Mouse (Mus musculus) gastrocnemius, adult 8-10 months (tissue): Measurements from ENCODE around the gene Epb41l1. TPM values are rescaled to one million over a fixed set of nuclear protein-coding genes. Genes with fewer than 3 reads are reported as not detected.

Experiments
- DNase-seq, 2 experiments: peaks; one replicate each; pipeline ENCODE4 v3.0.0; 2022; ENCODE audit warnings: low spot score in 2 of 2
- total RNA-seq, 4 experiments: library from RNA; stranded (reverse); gene quantifications; 2 replicates each; pipeline ENCODE4 v1.2.4; 2022

Gene Epb41l1
- total RNA-seq, 4 experiments from 2014 or later, result 3.0 to 6.0 (median 3.5) TPM

DNA sequence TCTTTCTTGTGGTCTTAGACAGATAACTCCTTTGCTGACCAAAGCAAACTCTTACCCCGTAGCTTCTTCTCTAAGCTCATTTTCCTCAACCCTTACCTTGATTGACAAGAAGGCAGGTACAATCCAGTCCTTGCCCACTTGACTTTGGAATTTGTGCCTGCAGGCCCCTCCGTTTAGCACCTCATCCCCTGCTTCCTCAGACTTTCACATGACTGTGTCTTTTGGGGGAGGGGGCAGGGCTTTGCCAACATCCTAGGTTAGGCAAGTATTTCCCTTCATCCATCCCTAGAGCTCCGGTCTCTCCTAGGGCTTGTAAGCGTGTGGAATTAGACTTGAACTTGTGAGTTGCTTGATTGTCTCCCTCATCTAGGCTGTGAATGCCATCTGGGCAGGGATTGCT, 3.0 kb downstream of the Epb41l1 start:
- DNase-seq, result no peak

DNA sequence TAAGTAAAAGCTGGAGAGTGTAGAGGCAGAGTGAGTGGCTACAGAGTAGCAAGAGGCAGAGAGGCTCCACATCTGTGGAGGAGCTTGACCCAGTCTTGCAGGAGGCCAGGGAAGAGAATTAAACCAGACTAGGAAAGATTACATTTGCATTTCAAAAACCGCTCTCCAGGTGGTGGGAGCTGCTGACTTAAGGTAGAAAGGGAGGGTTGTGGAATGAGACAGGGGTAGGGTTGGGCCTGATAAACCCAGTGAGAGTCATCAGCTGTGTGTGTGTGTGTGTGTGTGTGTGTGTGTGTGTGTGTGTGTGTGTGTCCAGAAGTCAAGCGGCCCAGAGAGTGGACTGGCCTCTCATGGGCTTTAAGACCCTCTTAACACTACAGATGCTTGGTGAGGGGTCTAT, 4.9 kb downstream of the Epb41l1 start:
- DNase-seq, result no peak

DNA sequence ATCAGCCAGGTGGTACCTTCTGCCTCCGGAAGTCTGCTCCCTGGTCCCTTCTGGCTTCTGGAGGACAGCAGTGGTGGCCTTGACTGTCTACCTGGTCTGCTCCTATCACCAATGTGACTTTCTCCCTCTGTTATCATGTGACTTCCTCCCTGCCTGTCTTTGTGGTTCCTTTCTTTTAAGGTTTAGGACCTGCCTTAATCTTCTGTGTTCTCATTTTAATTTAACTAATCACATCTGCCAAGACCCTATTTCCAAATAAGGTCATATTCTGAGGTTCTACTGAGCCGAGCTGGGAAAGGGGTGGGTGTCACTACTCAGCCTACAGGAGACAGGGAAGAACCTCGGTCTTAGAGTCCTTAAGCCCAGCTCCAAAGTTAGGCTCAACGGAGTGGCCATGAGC, 5.4 kb downstream of the Epb41l1 start:
- no peak for DNase-seq

DNA sequence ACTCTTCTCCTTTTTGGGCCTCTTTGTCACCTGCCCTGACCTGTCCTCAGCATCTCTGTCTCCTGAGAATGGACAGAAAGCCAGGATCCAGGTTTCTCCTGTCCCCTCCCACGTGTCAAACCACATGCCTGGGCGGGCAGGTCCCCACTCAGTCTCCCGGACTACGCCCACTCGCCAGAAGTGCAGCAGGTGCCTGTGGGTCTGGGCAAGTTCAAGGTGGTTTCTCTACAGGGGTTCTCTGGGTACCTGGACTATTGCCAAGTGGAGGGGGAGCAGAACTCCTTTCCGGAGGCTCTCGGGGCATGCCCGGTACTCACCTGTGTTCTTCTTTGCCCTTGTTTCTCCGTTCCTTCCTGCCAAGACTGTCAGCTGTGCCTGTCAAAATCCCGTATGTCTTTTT, 9.1 kb downstream of the Epb41l1 start:
- no peak for DNase-seq

DNA sequence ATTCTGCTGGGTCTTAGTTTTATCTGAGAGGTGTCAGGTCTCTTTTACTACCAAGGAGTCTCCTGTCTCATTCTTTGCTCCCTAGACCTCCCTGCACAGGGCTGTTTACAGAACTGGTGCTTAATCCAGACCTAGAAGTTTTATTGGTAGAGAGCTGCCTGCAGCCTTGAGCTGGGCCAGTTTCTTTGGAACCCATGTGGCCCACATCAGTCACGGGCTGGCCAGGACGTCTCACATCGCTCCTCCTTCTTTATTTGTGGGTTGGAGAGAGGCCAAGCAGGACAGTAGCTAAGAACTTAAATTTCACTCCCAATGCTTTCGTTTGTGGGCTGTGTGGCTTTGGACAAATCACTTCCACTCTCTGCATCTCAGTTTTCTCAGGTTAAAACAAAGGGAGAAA, 9.6 kb downstream of the Epb41l1 start:
- no peak for DNase-seq

DNA sequence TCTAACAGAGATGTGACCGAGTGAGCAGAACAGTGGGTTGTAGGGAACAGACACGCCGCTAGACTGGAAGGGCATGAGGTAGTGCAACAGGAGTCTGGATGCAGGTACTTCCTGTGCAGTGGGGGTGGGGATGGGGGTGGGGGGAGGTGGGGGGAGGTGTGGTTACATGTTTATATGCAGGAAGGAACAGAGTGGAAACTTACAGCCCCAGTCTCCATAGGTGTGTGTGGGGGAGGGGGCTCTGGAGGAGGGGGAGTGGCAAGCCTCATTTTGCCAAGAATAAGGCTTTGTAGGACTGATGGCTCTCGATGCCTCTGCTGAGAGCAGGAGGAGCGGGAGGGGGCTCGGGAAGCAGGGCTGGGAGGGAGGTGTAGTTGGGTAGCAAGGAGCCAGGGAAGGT, 10.7 kb downstream of the Epb41l1 start:
- DNase-seq, result no peak

DNA sequence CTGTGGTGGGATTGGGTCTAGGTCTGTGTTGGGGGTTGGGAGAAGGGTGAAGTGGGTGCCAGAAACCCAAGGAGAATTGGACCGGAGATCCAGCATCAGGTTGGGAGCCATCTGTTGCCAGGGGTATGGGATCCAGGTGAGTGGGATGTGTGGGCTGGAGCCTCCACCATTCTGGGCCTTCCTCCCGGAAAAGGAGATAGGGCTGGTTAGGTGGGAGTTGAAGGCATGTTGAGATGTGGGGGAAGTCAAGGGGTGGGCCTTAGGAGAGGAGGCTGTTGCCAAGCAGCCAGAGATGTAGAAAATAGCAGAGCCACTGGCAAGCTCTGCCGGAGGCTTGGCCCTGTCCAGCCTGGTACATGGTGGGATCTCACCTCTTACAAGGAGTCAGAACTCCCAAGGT, 11.4 kb downstream of the Epb41l1 start:
- no peak for DNase-seq

DNA sequence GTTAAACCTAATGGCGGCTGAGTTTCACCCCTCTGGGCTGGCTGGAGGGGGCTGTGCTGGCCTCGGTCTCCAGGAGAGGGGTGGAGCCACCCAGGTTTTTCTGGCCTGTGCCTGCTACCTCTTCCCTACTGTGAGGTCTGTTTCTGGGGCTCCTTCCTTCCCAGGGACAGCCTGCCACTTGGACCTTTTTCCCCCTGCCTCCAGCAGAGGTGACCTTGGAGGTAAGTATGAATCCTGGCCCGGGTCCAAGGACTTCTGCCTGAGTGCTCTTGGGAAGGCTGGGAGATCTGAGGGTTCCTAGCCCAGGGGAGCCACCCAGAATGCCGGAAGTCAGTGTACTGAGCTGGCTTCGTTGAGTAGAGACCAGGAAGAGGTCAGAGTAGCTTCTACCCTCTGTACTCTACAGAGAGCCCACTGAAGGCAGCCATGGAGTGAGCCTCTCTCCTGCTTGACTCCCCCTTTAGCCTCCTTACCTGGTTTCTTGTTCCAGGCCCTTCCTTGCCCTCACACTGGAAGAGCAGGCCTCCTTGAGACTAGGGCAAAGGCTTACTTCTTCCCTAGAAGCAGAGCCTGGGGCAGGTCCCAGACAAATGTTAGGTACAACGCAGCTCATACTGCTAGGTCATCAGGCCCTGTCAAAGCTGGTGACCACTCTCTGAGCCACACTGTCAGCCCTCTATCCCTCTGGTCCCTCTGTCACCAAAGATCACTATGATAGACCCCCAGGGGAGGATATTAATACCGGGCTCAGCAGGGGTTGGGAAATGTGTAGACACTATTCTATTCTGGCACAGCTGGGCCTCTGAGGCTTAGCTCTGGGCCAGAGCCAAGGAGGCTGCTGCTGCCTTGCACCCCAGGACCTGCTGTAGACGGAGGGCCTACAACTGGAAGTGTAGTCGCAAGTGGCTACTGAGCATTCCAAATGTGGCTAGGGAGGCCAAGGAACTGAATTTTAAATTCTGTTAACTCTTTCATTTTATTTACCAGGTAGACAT, 12.5 kb downstream of the Epb41l1 start:
- no peak for DNase-seq

DNA sequence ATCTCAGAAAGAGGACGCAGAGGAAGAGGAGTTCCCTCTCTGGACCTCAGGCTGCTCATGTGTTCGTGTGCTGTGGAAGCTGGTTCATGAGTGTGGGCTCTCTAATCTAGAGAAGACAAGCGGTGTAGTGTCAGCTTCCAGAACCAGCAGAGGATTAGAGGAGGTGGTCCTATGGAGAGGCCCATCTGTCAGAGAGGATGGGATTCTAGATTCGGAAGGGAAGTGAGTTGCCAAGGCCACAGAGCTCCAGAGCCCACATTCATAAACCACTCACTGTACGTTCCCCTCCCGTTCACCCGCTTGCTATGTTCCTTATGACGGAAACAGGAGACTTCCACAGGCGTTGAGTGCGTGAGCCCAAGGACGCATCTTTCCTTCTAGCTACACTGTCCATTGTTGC, 16.9 kb downstream of the Epb41l1 start:
- DNase-seq, result no peak

DNA sequence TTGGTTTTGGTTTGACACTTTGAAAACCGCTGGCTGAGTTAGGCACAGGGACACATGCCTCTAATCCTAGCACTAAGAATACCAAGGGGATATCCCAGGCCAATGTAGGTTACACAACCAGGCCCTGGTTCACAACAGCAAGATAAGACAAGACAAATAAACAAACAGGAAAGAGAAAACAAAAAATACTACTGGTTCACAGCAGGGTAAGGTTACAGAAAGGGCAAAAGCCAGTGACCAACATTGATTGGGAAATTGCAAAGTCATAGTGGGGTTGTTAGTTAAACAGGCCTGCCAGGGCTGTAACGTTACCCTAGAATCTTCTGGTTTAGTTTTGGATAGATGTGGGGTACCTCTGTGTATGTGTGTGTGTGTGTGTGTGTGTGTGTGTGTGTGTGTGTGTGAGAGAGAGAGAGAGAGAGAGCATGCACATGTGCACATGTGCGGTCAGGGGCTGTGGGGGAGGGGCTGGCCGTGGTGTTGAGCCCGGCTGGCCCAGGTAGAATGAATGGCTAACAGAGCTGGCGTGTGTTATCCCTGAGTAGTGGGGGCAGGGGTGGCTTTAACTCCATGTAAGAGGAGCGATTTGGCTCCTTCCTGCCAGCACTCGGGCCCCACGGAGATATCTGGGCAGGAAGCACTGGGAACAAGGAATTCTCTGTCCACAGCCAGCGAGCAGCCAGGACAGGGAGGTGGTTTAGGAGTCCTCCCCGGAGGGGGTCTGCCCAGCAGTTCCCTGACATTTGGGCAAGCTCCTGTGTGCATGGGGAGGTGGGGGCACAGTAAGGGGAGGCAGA, 19.2 kb downstream of the Epb41l1 start:
- no peak for DNase-seq

DNA sequence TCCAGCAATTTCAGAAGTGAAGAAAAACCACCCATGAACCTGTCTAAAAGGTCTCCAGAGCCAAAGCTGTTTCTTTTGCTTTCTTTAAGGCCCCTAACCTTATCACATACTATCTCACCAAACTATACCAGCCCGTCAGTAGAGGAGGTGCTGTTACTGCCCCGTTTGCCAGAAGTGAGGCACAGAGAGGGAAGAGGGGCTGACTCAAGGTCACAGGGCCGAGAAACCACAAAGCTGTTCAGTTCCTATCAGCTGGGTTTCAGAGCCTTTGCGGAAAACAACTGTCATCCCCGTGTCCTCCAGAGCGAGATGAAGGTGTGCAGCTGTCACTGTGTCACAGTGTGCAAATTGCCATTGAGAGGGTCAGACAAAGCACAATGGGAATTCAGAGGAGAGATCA, 21.2 kb downstream of the Epb41l1 start:
- DNase-seq, result no peak

DNA sequence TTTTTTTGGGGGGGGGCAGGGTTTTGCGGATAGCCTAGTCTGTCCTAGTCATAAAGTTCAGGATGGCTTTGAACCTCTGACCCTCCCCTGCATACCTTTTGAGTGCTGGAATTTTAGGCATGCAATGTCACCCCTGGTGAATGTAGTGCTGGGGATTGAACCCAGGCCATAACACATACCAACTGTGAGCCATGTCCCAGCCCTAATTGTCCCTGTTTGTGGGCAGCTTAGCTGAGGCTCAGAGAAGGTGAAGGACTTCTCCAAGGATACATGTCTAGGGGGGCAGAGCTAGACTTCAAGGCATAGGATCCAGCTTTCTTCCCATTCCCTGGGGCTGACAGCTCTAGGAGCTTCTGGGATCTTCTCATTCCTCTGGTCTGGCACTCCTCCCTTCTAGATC, 22.6 kb downstream of the Epb41l1 start:
- no peak for DNase-seq

DNA sequence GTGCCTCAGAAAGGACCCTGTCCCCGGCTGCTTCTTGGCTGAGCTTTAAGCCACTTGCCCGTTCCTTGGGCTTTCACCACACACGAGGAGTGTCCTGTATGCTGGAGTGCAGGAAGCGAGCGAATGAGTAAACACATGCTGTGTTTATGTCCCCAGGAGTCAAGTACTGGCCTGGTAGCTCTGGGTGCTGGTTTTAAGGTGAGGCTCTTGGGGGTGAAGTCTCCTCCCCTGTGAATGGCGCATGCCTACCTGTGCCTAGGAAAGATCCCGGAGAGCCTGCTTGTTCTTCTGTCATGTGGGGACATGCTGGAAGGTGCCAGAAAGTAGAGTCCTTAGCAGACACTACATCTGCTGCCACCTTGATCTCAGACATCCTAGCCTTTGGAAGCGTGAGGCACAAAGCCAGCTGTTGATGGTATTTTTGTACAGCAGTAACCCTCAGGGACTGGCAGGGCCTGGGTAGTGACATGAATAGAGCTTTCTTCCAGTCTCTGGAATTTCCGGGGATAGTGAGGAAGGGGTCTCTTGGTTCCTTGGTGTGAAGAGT, 25.9 kb downstream of the Epb41l1 start:
- DNase-seq, result no peak

DNA sequence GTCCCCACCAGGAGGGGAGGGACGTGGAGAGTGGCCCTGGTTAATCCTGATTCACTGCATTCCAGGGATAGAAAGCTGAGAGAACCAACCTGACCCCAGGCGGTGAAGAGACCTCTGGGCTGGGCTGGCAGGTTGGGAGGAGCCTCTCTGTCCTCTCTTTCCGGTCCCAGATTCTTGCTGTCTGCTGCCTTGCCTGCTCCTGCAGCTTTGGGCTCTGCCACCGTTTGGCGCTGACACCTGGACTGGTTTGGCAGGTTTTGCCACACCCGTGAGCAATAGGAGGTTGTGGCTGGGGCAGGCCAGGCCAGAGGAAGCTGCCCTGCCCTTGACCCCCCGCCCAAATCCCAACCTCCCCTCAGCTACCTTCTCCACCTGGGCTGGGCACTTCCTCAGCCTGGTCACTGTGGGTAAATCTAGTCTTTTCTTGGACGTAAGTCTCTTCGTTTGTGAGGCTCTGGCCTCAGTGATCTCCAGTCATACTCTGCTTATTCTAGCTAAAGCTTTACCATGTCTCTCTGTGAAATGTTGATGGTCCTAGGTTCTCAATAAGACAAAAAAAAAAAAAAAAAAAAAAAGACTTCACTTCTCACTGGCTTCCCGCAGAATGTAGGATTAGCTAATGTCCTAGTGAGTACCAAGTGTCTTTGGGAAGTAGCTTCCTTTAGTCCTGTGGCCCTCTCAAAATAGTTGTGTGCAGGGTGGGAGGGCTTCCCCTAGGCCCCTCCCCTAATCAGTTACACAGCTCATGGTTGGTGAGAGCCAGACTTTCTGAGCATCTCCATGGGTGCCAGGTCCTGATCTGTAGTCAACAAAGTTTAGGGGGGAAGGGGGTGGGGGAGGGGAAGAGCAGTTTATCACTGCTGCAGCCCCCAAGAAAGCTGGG, 26.9 kb downstream of the Epb41l1 start:
- DNase-seq, result no peak

DNA sequence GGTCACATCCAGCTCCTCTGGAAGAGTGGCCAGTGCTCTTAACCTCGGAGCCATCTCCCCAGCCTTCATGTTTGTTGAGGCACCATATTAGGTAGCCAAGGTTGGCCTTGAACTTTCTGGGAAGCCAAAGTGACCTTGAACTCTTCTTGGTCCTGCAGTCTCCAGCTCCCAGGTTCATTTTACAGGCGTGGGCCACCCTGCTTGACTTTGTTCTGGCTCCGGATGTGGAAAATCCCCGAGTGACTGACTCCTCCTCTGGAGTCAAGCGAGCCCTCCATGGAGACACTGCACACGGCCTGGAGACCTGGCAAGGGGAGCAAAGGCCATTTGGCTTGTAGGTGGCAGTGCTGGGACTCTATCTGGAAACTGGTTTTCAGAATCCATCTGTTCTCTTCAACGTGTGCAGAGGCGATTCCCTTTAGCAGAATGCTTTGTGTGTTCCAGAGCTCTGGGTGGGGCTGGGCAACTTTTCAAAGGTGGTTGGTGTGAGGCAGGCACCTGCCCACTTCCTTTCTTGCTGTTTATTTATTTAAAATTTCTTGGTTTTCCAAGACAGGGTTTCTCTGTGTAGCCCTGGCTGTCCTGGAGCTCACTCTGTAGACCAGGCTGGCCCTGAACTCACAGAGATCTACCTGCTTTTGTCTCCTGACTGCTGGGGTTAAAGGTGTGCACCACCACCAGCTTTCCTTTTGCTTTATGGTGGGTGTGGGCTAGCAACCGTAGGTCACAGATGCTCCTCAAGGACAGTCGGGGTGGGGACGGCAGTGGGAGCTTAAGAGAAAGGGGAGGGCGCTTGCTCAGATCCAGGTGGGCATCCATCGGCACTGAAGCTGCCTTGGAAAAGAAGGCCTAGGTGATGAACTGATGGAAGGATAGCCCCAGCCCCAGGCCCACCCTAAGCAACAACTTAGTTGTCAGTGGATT, 30.8 kb downstream of the Epb41l1 start:
- no peak for DNase-seq

DNA sequence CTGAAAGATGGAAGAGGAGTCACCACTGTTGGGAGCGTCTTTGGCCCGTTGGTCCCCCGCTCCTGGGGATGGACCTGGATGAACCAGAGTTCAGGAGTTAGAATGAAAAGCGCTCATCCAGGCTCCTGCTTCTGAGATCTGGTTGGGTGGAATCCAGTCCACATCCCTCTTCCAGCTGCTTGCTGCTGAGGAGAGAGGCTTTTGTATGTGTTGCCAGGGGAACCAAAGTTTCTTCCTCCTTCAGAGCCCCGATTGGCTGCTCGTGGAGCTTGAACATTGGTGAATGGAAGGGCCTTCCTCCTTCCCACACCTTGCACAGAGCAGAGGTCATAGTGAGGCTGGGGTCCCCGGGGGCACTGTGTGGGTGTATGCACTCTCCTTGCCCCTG, 31.4 kb downstream of the Epb41l1 start:
- no peak for DNase-seq

DNA sequence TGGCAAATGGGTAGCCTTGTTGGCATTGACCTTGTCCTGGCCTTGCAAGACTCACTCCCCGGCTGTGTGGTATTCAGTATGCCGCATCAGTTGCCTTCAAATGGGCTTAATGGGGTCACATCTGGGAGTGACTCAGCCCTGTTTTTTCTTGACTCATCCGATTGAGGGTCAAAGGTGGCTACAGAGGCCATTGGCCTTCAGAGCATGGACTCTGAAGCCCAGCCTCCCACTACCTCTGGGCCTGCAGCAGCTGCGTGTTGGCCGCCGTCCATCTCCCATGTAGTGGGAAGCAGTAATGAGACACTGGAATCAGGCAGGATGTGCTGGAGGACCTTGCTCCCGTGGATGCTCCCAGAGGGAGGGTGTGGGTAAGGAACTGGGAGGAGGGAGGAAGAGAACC, 33.1 kb downstream of the Epb41l1 start:
- peak in 1 of 2 experiments; percentile 63 for DNase-seq

DNA sequence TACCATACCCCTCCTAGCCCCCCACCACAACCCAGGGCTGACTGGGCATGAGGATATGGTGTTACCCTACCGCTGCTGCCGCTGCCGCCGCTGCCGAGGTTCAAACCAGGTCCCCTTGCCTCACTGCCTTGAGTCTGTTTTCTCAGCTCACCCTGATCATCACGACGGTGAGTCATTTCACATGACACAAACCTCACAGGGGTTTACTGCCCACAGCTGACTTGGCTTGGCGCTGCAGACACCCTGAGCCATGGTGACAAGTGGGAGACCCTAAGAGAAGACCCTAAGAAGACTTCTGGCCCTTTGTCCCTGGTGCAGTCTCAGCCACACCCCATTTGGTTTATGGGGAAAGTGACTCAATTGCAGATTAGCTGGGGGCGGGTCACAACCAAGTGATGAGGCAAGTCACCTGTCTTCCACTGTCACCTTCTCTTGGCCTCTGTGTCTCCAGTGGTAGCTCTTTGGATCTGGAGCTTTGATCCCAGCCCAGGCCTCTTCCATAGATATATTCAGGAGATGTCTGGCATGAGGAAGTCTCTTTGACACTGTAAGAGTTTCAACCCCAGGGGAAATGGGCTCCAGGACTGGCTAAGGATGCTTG, 34.9 kb downstream of the Epb41l1 start:
- DNase-seq, result no peak
